Mouse (Mus musculus): ENCODE results near the gene Dzank1. TPM values are rescaled to one million over a fixed set of nuclear protein-coding genes. Genes with fewer than 3 reads are reported as not detected.

Gene Dzank1
- polyA plus RNA-seq, 1 experiment = 0.12 TPM

- TF ChIP-seq POLR2AphosphoS2 (IDR thresholded peaks at IDR 0.05; ENCODE audit: insufficient read length, low read depth) = no peak
- TF ChIP-seq E2F4 (IDR thresholded peaks at IDR 0.05; ENCODE audit: insufficient read depth) = no peak
- TF ChIP-seq USF1 (IDR thresholded peaks at IDR 0.05; ENCODE audit: low read depth) = no peak
- no peak for TF ChIP-seq MYOG (IDR thresholded peaks at IDR 0.05; ENCODE audit: control insufficient read depth in 1 of 3, insufficient read depth in 1 of 3, insufficient read length in 2 of 3, low read depth in 2 of 3)
- TF ChIP-seq TCF3 (IDR thresholded peaks at IDR 0.05; ENCODE audit: insufficient read length, low read depth) = no peak
- no peak for TF ChIP-seq CEBPB (IDR thresholded peaks at IDR 0.05; ENCODE audit: insufficient read depth, poor library complexity, severe bottlenecking)
- TF ChIP-seq REST (IDR thresholded peaks at IDR 0.05; ENCODE audit: insufficient read depth, insufficient read length) = no peak
- H3K36me3 ChIP-seq (ENCODE audit: control insufficient read depth, insufficient read depth) = no peaks in the 10 kb centered on the region
- H3K27me3 ChIP-seq (ENCODE audit: control insufficient read depth, insufficient read depth, insufficient read length) = peaks cover 10% of the 10 kb centered on the region
- no peak overlapping the region for H3K4me3 ChIP-seq
- no peak overlapping the region for H3ac ChIP-seq (ENCODE audit: control insufficient read depth, insufficient read length)
- no peaks in the 10 kb centered on the region for H3K79me2 ChIP-seq (ENCODE audit: control insufficient read depth, insufficient read depth)
- no peak overlapping the region for H3K4me2 ChIP-seq (ENCODE audit: low read depth)
These were observed 7.4 kb downstream of the Dzank1 start for GRCm38 (mm10) chr2:144519772-144520171.

- Histone ChIP-seq H3K4me3 (no peak overlapping the region), H3K79me2 (ENCODE audit: control insufficient read depth, insufficient read depth) (no peaks in the 10 kb centered on the region), H3K36me3 (ENCODE audit: control insufficient read depth, insufficient read depth) (no peaks in the 10 kb centered on the region), H3ac (ENCODE audit: control insufficient read depth, insufficient read length) (no peak overlapping the region), H3K27me3 (ENCODE audit: control insufficient read depth, insufficient read depth, insufficient read length) (peaks cover 14% of the 10 kb centered on the region), H3K4me2 (ENCODE audit: low read depth) (no peak overlapping the region)
- TF ChIP-seq REST (IDR thresholded peaks at IDR 0.05; ENCODE audit: insufficient read depth, insufficient read length) = no peak
- TF ChIP-seq E2F4 (IDR thresholded peaks at IDR 0.05; ENCODE audit: insufficient read depth) = no peak
- TF ChIP-seq TCF12 (IDR thresholded peaks at IDR 0.05; ENCODE audit: insufficient read depth, poor library complexity, severe bottlenecking) = no peak
- TF ChIP-seq USF1 (IDR thresholded peaks at IDR 0.05; ENCODE audit: low read depth) = no peak
- TF ChIP-seq MYOG (IDR thresholded peaks at IDR 0.05; ENCODE audit: control insufficient read depth in 1 of 3, insufficient read depth in 1 of 3, insufficient read length in 2 of 3, low read depth in 2 of 3) = no peak
These were observed 12.6 kb downstream of the Dzank1 start for GRCm38 (mm10) chr2:144514619-144515018.

DNA sequence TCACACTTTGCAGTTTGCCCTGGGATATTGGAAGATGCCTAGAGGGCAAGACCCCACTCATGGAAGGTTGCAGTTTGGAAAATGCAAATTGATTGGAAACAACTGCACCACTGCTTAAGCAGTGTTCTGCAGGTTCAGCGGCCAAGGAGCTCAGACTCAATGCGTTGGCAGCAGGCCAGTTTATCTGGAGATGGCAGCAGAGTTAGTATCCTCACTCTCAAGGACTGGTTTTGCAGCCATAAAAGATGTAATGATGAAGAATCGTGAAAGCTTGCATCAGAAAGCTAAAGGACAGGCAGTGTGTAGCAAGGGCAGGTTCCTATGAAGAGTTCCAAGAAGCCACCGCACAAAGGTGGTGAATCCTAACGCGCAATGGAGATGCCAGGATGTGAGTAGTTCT lies 25.1 kb downstream of the Dzank1 start:
- Histone ChIP-seq H3K36me3 (ENCODE audit: control insufficient read depth, insufficient read depth) (no peaks in the 10 kb centered on the region), H3K4me3 (no peak overlapping the region), H3ac (ENCODE audit: control insufficient read depth, insufficient read length) (no peak overlapping the region), H3K79me2 (ENCODE audit: control insufficient read depth, insufficient read depth) (no peaks in the 10 kb centered on the region), H3K4me2 (ENCODE audit: low read depth) (no peak overlapping the region), H3K27me3 (ENCODE audit: control insufficient read depth, insufficient read depth, insufficient read length) (peaks cover 39% of the 10 kb centered on the region)
- no peak for TF ChIP-seq E2F4 (IDR thresholded peaks at IDR 0.05; ENCODE audit: insufficient read depth)
- TF ChIP-seq USF1 (IDR thresholded peaks at IDR 0.05; ENCODE audit: low read depth) = no peak
- no peak for TF ChIP-seq CEBPB (IDR thresholded peaks at IDR 0.05; ENCODE audit: insufficient read depth, poor library complexity, severe bottlenecking)
- TF ChIP-seq POLR2A (IDR thresholded peaks at IDR 0.05; ENCODE audit: insufficient read length, low read depth) = no peak
- no peak for TF ChIP-seq MYOD1 (IDR thresholded peaks at IDR 0.05; ENCODE audit: control insufficient read depth in 1 of 3, insufficient read length in 2 of 3, low read depth in 2 of 3)
- TF ChIP-seq MAX (IDR thresholded peaks at IDR 0.05; ENCODE audit: low read depth) = no peak
- TF ChIP-seq TCF12 (IDR thresholded peaks at IDR 0.05; ENCODE audit: insufficient read depth, poor library complexity, severe bottlenecking) = no peak
- no peak for TF ChIP-seq MYOG (IDR thresholded peaks at IDR 0.05; ENCODE audit: control insufficient read depth in 1 of 3, insufficient read depth in 1 of 3, insufficient read length in 2 of 3, low read depth in 2 of 3)
- no peak for TF ChIP-seq POLR2AphosphoS2 (IDR thresholded peaks at IDR 0.05; ENCODE audit: insufficient read length, low read depth)
- no peak for TF ChIP-seq TCF3 (IDR thresholded peaks at IDR 0.05; ENCODE audit: insufficient read length, low read depth)
- TF ChIP-seq REST (IDR thresholded peaks at IDR 0.05; ENCODE audit: insufficient read depth, insufficient read length) = no peak
- no peak for TF ChIP-seq SRF (IDR thresholded peaks at IDR 0.05; ENCODE audit: control insufficient read depth, insufficient read length, low read depth)

DNA sequence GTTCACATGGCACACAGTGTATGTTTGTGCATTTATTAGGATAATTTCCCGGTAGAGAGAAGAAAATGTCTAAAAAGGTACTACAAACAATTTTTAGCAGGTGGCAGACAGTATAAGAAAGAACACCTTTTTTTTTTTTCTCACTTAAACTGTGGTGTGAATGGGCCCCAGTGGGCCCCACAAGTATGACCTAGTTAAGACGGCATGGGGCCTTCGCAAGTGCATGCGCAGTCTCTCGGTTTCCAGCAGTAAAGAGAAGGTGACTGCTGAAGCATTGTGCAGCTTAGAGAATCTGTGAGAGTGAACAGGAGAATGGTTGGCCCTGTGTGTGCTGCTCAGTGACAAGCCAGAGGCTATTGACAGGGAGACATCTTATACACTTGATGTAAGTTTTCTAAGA lies 37.9 kb downstream of the Dzank1 start:
- H3K27me3 ChIP-seq (ENCODE audit: control insufficient read depth, insufficient read depth, insufficient read length) = no peaks in the 10 kb centered on the region
- H3ac ChIP-seq (ENCODE audit: control insufficient read depth, insufficient read length) = no peak overlapping the region
- H3K4me3 ChIP-seq = no peak overlapping the region
- H3K4me2 ChIP-seq (ENCODE audit: low read depth) = no peak overlapping the region
- TF ChIP-seq CEBPB (IDR thresholded peaks at IDR 0.05; ENCODE audit: insufficient read depth, poor library complexity, severe bottlenecking) (no peak), E2F4 (IDR thresholded peaks at IDR 0.05; ENCODE audit: insufficient read depth) (no peak), TCF12 (IDR thresholded peaks at IDR 0.05; ENCODE audit: insufficient read depth, poor library complexity, severe bottlenecking) (no peak), MYOD1 (IDR thresholded peaks at IDR 0.05; ENCODE audit: control insufficient read depth in 1 of 3, insufficient read length in 2 of 3, low read depth in 2 of 3) (no peak), POLR2AphosphoS2 (IDR thresholded peaks at IDR 0.05; ENCODE audit: insufficient read length, low read depth) (no peak), REST (IDR thresholded peaks at IDR 0.05; ENCODE audit: insufficient read depth, insufficient read length) (no peak), USF1 (IDR thresholded peaks at IDR 0.05; ENCODE audit: low read depth) (no peak), MAX (IDR thresholded peaks at IDR 0.05; ENCODE audit: low read depth) (no peak), POLR2A (IDR thresholded peaks at IDR 0.05; ENCODE audit: insufficient read length, low read depth) (no peak), MYOG (IDR thresholded peaks at IDR 0.05; ENCODE audit: control insufficient read depth in 1 of 3, insufficient read depth in 1 of 3, insufficient read length in 2 of 3, low read depth in 2 of 3) (no peak), TCF3 (IDR thresholded peaks at IDR 0.05; ENCODE audit: insufficient read length, low read depth) (no peak), SRF (IDR thresholded peaks at IDR 0.05; ENCODE audit: control insufficient read depth, insufficient read length, low read depth) (no peak)
- no peaks in the 10 kb centered on the region for H3K36me3 ChIP-seq (ENCODE audit: control insufficient read depth, insufficient read depth)
- H3K79me2 ChIP-seq (ENCODE audit: control insufficient read depth, insufficient read depth) = no peaks in the 10 kb centered on the region

DNA sequence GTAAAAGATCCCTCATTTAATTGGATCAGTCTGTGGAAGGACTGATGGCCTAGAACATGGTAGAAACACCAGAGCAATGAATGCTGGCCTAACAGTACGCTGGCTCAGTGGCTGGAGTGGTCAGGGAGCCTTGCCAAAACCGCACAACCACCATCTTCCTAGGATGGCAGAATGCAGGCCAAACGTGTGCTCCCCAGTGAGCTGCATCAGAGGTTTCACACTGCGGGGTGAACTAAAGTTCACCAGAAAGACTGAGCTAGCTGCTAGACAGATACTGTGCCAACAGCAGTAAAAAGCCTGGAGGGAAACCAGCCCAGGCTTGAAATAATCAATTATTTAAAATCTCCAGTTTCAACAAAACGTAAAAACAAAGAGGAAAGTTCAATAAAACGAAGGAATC lies 39.7 kb downstream of the Dzank1 start:
- Histone ChIP-seq H3ac (ENCODE audit: control insufficient read depth, insufficient read length) (no peak overlapping the region), H3K4me3 (no peak overlapping the region), H3K79me2 (ENCODE audit: control insufficient read depth, insufficient read depth) (no peaks in the 10 kb centered on the region), H3K27me3 (ENCODE audit: control insufficient read depth, insufficient read depth, insufficient read length) (no peaks in the 10 kb centered on the region), H3K4me2 (ENCODE audit: low read depth) (no peak overlapping the region), H3K36me3 (ENCODE audit: control insufficient read depth, insufficient read depth) (no peaks in the 10 kb centered on the region)
- TF ChIP-seq CEBPB (IDR thresholded peaks at IDR 0.05; ENCODE audit: insufficient read depth, poor library complexity, severe bottlenecking) (no peak), SRF (IDR thresholded peaks at IDR 0.05; ENCODE audit: control insufficient read depth, insufficient read length, low read depth) (no peak), POLR2AphosphoS2 (IDR thresholded peaks at IDR 0.05; ENCODE audit: insufficient read length, low read depth) (no peak), MYOD1 (IDR thresholded peaks at IDR 0.05; ENCODE audit: control insufficient read depth in 1 of 3, insufficient read length in 2 of 3, low read depth in 2 of 3) (no peak), TCF3 (IDR thresholded peaks at IDR 0.05; ENCODE audit: insufficient read length, low read depth) (no peak), MYOG (IDR thresholded peaks at IDR 0.05; ENCODE audit: control insufficient read depth in 1 of 3, insufficient read depth in 1 of 3, insufficient read length in 2 of 3, low read depth in 2 of 3) (no peak), E2F4 (IDR thresholded peaks at IDR 0.05; ENCODE audit: insufficient read depth) (no peak), REST (IDR thresholded peaks at IDR 0.05; ENCODE audit: insufficient read depth, insufficient read length) (no peak), USF1 (IDR thresholded peaks at IDR 0.05; ENCODE audit: low read depth) (no peak), TCF12 (IDR thresholded peaks at IDR 0.05; ENCODE audit: insufficient read depth, poor library complexity, severe bottlenecking) (no peak), POLR2A (IDR thresholded peaks at IDR 0.05; ENCODE audit: insufficient read length, low read depth) (no peak), MAX (IDR thresholded peaks at IDR 0.05; ENCODE audit: low read depth) (no peak)
